Mouse (Mus musculus) embryonic facial prominence, embryonic 14.5 days (tissue): ENCODE measurements around the gene Mccc2. TPM values are rescaled to one million over a fixed set of nuclear protein-coding genes. Genes with fewer than 3 reads are reported as not detected.

Source experiments
- ATAC-seq: fragments of 200-750 bp; cut with Nextera tagmentation; 2 replicates; pipeline ENCODE4 v1.8.0; 2017; ENCODE audit warnings: low read depth, moderate number of reproducible peaks, moderate TSS enrichment
- DNase-seq: peaks from one replicate; pipeline ENCODE4 v3.0.0-alpha.2; 2015; ENCODE audit warnings: low spot score
- H3K27ac ChIP-seq: fragments of 300-500 bp; sonication (generic); replicated peaks from 2 replicates; pipeline ENCODE4 v1.5.1; 2014; ENCODE audit warnings: low read depth, mild to moderate bottlenecking, low read length, moderate library complexity
- H3K27me3 ChIP-seq: fragments of 300-500 bp; sonication (generic); replicated peaks from 2 replicates; pipeline ENCODE4 v1.6.1; 2014; ENCODE audit warnings: low read length; ENCODE audit not compliant: control insufficient read depth, insufficient read depth
- H3K36me3 ChIP-seq: fragments of 300-500 bp; sonication (generic); 2 replicates; pipeline ENCODE4 v1.6.1; 2014; ENCODE audit warnings: low read length, mixed read lengths; ENCODE audit not compliant: control insufficient read depth, insufficient read depth
- H3K4me1 ChIP-seq: fragments of 300-500 bp; sonication (generic); 2 replicates; pipeline ENCODE4 v1.6.1; 2014; ENCODE audit warnings: antibody characterized with exemption, low read length; ENCODE audit not compliant: control insufficient read depth, insufficient read depth
- H3K4me2 ChIP-seq: fragments of 300-500 bp; sonication (generic); 2 replicates; pipeline ENCODE4 v1.6.1; 2014; ENCODE audit warnings: low read depth, mild to moderate bottlenecking, low read length, moderate library complexity, mixed read lengths
- H3K4me3 ChIP-seq: fragments of 300-500 bp; sonication (generic); 2 replicates; pipeline ENCODE4 v1.5.1; 2014; ENCODE audit warnings: low read depth, mild to moderate bottlenecking, low read length
- H3K9ac ChIP-seq: fragments of 300-500 bp; sonication (generic); 2 replicates; pipeline ENCODE4 v1.6.1; 2014; ENCODE audit warnings: low read depth, mild to moderate bottlenecking, low read length, moderate library complexity, mixed read lengths
- H3K9me3 ChIP-seq: fragments of 300-500 bp; sonication (generic); 2 replicates; pipeline ENCODE4 v1.6.1; 2016; ENCODE audit warnings: low read length; ENCODE audit not compliant: control insufficient read depth
- WGBS: fragments of 180-500 bp; shearing (Covaris S2); extraction: QIAGEN DNeasy Blood & Tissue Kit; methylation state at CpG from one replicate; pipeline ENCODE4 v1.1.7; 2014; 5-methylcytosine and 5-hydroxymethylcytosine counted together
- polyA plus RNA-seq: library from polyadenylated mRNA; unstranded; fragments of >200 nt; fragmentation: Nextera tagmentation; extraction: Ambion mirVana; gene quantifications from 2 replicates; pipeline ENCODE4 v1.2.1, GENCODE M21; 2014

The Mccc2 gene
- polyA plus RNA-seq, 1 experiment from 2014 or later = 37.5 TPM

DNA sequence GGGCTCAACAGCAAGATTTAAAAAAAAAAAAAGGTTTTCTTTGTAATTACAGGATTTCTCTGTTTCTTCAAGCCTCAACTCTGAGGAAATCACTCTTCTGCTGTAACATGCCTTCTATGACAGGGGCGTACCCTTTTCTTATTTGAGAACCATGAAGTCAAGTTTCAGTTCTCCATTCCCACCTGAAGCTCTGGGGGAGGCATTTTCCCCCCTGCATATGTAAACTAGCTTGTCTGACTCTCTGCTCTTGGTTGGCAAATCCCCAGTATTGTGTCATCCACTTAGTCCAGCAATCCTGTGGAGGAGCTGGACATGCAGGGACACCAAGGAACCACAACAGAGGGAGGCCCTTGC is 59.9 kb downstream of the Mccc2 start:
- DNase-seq (no peak), ATAC-seq (no peak)
- Histone ChIP-seq H3K4me1 (no peaks in the 10 kb centered on the region), H3K27ac (no peak overlapping the region), H3K27me3 (no peaks in the 10 kb centered on the region), H3K4me2 (no peak overlapping the region), H3K9me3 (peaks cover 10% of the 10 kb centered on the region), H3K9ac (no peak overlapping the region), H3K36me3 (peaks cover 87% of the 10 kb centered on the region), H3K4me3 (no peak overlapping the region)
- 91% methylated on average over 1 of the region's 1 CpGs for WGBS

DNA sequence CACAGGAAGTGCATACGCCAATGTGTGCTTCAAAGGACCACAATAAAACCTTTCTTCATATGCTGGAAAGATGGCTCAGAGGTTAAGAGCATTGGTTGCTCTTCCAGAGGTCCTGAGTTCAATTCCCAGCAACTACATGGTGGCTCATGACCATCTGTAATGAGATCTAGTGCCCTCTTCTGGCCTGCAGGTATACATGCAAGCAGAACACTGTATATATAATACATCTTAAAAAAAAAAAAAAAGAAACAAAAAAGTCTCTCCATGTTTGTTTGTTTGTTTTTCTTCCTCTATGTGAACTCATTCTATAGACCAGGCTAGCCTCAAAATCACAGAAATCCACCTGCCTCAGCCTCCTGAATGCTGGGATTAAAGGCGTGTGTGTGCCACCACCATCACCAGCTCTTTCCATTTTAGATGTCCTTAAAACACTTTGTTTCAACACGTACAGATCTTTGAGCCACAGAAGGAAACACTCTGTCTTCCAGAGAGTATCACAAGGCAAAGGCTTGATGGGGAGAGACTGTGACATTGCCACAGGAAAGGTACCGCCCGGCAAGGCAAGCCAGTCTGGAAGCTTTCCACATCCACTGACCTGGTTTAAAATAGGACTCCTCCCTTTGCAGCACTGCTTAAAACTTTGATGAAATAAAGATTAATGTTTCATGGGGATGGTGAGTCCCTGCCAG is 60.4 kb downstream of the Mccc2 start:
- 89% methylated on average over 5 of the region's 5 CpGs for WGBS
- H3K4me2 ChIP-seq = no peak overlapping the region
- ATAC-seq (no peak), DNase-seq (no peak)
- H3K4me3 ChIP-seq = no peak overlapping the region
- no peaks in the 10 kb centered on the region for H3K27me3 ChIP-seq
- no peak overlapping the region for H3K9ac ChIP-seq
- no peaks in the 10 kb centered on the region for H3K4me1 ChIP-seq
- H3K27ac ChIP-seq = no peak overlapping the region
- H3K36me3 ChIP-seq = peaks cover 85% of the 10 kb centered on the region
- H3K9me3 ChIP-seq = peaks cover 10% of the 10 kb centered on the region

DNA sequence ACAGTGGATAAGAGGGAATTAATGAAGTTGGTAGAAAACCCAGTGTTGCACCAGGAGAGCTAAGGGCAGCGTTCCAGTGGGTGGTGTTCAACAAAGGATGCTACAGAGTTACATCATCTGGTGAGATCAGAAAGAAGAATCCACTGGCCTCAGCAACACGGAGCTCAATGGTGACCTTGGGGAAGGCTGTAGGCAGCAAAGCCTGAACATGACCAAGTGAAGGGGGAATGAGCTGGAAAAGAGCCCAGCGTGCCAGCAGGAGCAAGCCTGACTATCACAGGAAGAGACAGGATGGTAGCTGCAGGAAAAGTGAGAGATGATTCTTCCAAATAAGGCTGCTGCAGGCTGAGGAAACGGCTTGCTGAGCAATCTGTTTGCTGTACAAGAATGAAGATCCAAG is 68.0 kb downstream of the Mccc2 start:
- Histone ChIP-seq H3K9me3 (no peaks in the 10 kb centered on the region), H3K4me1 (no peaks in the 10 kb centered on the region), H3K36me3 (peaks cover 46% of the 10 kb centered on the region), H3K27ac (no peak overlapping the region), H3K4me3 (no peak overlapping the region), H3K4me2 (no peak overlapping the region), H3K9ac (no peak overlapping the region), H3K27me3 (no peaks in the 10 kb centered on the region)
- ATAC-seq (no peak), DNase-seq (no peak)
- WGBS = 84% methylated on average over 4 of the region's 4 CpGs

DNA sequence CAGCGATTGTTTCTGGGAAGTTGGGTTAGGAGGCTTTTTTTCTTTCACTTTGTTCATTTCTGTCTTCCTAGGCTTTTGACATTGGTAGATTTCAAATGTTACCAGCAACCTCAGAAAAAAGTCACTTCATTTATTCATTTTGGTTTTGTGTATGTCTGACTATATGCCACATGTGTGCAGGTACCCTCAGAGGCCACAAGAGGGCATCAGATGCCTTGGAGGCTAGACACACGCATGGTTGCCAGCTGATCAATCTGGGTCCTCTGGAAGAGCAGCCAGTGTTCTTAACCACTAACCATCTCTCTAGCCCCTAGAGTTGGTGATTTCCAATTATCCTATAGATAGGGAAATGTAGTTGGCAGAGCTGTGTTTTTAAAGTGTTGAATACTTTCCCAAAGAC is 71.9 kb downstream of the Mccc2 start:
- DNase-seq (no peak), ATAC-seq (no peak)
- Histone ChIP-seq H3K9me3 (no peaks in the 10 kb centered on the region), H3K4me1 (no peaks in the 10 kb centered on the region), H3K36me3 (peaks cover 11% of the 10 kb centered on the region), H3K4me3 (no peak overlapping the region), H3K4me2 (no peak overlapping the region), H3K27me3 (no peaks in the 10 kb centered on the region), H3K9ac (no peak overlapping the region), H3K27ac (no peak overlapping the region)
- 95% methylated on average over 2 of the region's 2 CpGs for WGBS

DNA sequence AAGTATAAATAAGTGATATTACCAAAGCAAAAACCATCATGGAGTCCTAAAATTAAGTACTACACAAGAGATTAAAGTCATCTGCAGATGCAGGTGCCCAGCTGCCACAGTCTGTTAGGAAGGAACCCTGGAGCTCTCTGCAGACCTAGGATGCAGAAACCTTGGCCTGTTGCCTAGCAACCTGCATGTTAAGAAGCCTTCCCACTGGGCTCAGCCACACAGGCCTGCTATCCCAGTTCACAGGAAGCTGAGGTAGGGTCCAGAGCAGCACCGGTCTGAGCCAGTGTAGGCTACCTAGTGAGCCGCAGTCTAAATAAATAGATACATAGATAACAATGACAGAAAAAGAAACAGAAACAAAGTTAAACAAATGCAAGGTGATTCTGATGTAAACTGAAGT is 74.8 kb downstream of the Mccc2 start:
- Histone ChIP-seq H3K27me3 (no peaks in the 10 kb centered on the region), H3K9me3 (no peaks in the 10 kb centered on the region), H3K4me2 (no peak overlapping the region), H3K9ac (no peak overlapping the region), H3K27ac (no peak overlapping the region), H3K36me3 (no peaks in the 10 kb centered on the region), H3K4me1 (no peaks in the 10 kb centered on the region), H3K4me3 (no peak overlapping the region)
- ATAC-seq (peak; percentile 70; the same call in 1 of the 2 replicates), DNase-seq (peak; percentile 76)
- WGBS = 27% methylated on average over 2 of the region's 2 CpGs

DNA sequence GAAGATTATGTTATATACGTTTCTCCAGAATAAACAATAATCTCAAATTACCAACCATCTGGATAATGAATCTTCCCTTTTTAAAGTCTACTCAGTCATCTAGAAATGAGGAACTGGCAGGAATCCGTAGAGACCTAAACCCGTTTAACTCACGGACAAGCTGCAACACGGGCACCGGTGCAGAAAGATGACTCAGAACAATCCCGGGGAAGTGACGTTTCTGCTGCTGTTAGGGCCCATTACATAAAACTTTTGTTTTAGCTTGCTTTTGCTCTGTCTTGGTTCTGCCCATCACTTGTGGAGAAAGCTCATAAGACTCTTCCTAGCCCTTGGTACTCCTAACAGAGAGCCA is 76.1 kb downstream of the Mccc2 start:
- 59% methylated on average over 8 of the region's 8 CpGs for WGBS
- no peak for ATAC-seq
- Histone ChIP-seq H3K4me1 (no peaks in the 10 kb centered on the region), H3K9me3 (no peaks in the 10 kb centered on the region), H3K9ac (no peak overlapping the region), H3K27me3 (no peaks in the 10 kb centered on the region), H3K36me3 (no peaks in the 10 kb centered on the region), H3K4me3 (no peak overlapping the region), H3K27ac (no peak overlapping the region), H3K4me2 (no peak overlapping the region)
- no peak for DNase-seq

DNA sequence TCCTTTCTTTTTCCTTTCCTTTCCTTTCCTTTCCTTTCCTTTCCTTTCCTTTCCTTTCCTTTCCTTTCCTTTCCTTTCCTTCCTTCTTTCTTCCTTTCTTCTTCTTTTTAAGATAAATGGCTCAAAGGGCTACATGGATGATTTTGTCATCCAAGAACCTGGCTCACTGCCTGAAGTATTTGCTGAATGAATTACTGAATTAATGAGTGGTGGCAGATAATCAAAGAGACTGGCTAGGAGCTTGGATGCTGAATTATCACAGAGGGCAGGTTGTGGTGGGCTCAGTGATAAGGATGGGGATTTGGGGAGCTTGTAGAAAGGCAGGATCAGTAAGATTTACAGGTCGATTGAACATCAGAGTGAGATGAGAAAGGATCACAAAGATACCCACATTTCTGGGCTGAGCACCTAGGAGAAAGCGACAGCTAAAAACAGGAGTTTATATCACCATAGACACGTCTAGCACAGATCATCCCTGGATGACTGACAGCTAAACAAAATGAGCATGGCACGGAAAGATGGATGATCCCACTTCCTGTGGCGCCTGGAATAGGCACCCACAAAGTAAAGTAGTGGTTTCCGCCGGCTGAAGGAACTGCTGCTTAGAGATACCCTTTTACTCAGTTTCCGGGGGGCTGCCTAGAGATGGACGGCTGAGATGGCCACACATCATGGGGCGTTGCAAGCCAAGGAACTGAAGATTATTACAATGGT is 76.7 kb downstream of the Mccc2 start:
- H3K36me3 ChIP-seq = no peaks in the 10 kb centered on the region
- no peaks in the 10 kb centered on the region for H3K4me1 ChIP-seq
- ATAC-seq (no peak), DNase-seq (no peak)
- H3K4me3 ChIP-seq = no peak overlapping the region
- H3K4me2 ChIP-seq = no peak overlapping the region
- H3K9ac ChIP-seq = no peak overlapping the region
- no peak overlapping the region for H3K27ac ChIP-seq
- WGBS = 77% methylated on average over 10 of the region's 10 CpGs
- H3K27me3 ChIP-seq = no peaks in the 10 kb centered on the region
- H3K9me3 ChIP-seq = no peaks in the 10 kb centered on the region

DNA sequence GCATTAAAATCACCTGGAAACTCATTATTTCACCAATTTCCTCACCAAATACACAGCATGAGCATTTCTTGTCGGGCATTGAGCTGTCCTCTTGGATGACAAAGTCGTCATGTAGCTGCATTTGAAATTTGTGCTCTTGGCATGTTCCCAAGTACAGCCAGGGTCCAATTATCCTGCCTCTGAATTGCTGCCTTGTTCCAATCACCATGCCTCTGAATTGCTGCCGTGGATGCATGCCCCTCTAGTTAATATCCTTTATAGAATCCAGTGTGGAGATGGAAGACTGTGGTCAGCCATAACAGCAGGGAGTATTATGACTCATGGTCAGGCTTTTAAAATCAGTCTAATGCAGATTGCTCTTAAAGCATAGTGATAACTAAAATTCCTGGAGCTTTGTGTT is 77.7 kb downstream of the Mccc2 start:
- no peak for ATAC-seq

DNA sequence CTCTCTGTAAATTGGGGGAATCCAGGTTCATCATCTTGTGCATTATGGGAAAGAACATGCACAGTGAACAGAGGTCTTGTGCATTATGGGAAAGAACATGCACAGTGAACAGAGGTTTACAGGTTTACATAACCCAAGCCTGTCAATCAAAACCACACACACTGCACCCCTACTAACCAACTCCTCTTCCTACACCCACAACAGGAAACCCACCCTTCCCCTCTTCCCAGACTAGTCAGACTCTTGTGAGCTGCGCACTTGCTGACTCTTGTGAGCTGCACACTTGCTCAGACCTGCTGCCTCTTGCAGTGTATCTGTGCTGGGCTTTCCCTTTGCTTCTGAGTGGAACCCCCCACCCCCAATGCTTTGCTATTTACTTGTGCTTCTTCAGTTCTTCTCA is 83.0 kb downstream of the Mccc2 start:
- Histone ChIP-seq H3K9me3 (no peaks in the 10 kb centered on the region), H3K4me2 (no peak overlapping the region), H3K9ac (no peak overlapping the region), H3K4me1 (no peaks in the 10 kb centered on the region), H3K27me3 (no peaks in the 10 kb centered on the region), H3K27ac (no peak overlapping the region), H3K36me3 (no peaks in the 10 kb centered on the region), H3K4me3 (no peak overlapping the region)
- WGBS = 67% methylated on average over 1 of the region's 1 CpGs
- ATAC-seq = no peak
- DNase-seq = no peak

More for the DNA sequence above, 77.7 kb downstream of the Mccc2 start:
- Histone ChIP-seq H3K4me3 (no peak overlapping the region), H3K4me1 (no peaks in the 10 kb centered on the region), H3K27ac (no peak overlapping the region), H3K9ac (no peak overlapping the region), H3K4me2 (no peak overlapping the region), H3K36me3 (no peaks in the 10 kb centered on the region), H3K27me3 (no peaks in the 10 kb centered on the region), H3K9me3 (no peaks in the 10 kb centered on the region)
- WGBS = 38% methylated on average over 3 of the region's 3 CpGs
- DNase-seq = peak; percentile 22
